Mouse (Mus musculus): ENCODE measurements around the gene Crip1.

Gene Crip1

DNA sequence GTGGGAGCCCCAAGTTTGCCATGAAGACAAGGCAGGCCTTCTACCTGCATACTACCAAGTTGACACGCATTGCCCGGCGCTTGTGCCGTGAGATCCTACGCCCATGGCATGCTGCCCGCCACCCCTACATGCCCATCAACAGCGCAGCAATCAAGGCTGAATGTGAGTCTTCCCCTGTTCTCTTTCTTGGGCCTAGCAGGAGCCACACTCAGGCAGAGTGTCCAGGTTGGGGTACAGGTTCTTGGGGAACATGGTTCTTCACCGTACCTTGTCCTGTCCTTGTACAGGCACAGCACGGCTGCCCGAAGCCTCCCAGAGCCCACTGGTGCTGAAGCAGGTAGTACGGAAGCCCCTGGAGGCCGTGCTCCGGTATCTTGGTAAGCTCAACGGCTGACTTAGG, 14.5 kb upstream of the Crip1 start:
- DNase-seq, result no peak

GRCm38 (mm10) chr12:113132567-113132966, 13.5 kb upstream of the Crip1 start:
- peak; percentile 97 for DNase-seq

- DNase-seq, result peak; percentile 41
Observed at GRCm38 (mm10) chr12:113133260-113133659, 12.9 kb upstream of the Crip1 start.

DNA sequence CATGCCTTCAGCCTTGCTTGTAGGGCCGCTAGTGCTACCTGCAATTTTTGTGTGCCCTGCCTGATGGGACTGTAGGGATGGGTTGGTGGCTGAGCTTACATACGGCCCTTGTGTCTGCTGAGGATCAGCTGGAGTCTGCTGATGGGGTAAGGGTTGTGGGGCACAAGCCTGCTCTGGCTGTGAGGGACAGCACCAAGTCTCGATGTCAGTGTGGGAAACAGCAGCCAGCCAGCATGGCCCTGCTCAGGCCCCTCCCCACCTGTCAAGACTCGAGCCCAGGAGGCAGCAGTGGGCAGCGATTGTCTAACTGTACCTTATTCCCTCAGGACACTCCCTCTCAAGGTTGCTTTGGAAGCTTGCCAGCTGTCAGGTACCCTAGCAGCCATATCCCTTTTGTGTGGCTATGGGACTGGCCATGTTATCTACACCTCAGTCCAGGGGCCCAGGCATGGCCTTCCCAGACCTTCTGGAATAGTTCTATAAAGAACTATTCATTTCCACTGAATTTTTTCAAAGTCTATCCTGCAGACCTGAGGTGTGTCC, 12.2 kb upstream of the Crip1 start:
- peak; percentile 38 for DNase-seq

GRCm38 (mm10) chr12:113134502-113134901, 11.6 kb upstream of the Crip1 start:
- no peak for DNase-seq

- no peak for DNase-seq
Observed at GRCm38 (mm10) chr12:113135401-113135800, 10.7 kb upstream of the Crip1 start.

- DNase-seq, result no peak
Observed at GRCm38 (mm10) chr12:113136492-113137020, 9.6 kb upstream of the Crip1 start.

- DNase-seq, result no peak
Observed at GRCm38 (mm10) chr12:113137260-113138213, 8.6 kb upstream of the Crip1 start.

GRCm38 (mm10) chr12:113138291-113138690, 7.8 kb upstream of the Crip1 start:
- no peak for DNase-seq

GRCm38 (mm10) chr12:113138901-113139864, 6.9 kb upstream of the Crip1 start:
- DNase-seq, result peak; percentile 89

DNA sequence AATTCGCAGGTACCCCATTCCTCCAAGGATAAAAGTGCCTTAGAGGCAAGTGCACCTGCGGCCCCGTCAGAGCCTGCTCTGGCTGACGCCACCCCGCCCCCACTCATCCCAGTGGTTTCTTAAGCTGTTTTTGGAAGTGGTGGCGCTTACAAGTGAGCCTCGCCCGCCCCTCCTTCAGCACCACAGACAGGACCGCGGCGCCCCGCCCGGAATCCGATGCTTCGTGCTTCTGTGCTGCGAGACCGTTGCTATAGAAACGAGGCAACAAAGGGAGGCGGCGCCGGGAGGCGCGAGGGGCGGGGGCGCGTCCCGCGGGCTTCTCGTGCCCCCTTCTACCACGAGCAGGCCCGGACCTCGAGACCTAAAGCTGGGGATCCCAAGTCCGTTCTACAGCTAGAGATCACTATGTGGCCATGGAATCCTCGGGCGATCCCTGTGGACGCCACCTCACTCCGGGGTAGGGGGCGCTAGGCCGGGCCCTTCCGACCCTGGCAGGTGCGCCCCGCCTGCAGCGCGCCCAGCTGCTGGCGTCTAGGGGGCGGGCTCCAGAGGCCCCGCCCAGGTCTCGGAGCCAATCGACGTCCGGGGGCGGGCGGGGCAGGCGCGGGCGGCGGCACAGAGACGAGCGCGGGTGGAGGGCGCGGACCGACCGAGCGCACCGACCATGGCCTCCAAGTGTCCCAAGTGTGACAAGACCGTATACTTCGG, 6.1 kb upstream of the Crip1 start, which contains the start of gene Crip2:
TSS of gene Crip2 (plus strand) at position 329 of the 708 bp plus-strand sequence.
- peak; percentile 98 for DNase-seq

DNA sequence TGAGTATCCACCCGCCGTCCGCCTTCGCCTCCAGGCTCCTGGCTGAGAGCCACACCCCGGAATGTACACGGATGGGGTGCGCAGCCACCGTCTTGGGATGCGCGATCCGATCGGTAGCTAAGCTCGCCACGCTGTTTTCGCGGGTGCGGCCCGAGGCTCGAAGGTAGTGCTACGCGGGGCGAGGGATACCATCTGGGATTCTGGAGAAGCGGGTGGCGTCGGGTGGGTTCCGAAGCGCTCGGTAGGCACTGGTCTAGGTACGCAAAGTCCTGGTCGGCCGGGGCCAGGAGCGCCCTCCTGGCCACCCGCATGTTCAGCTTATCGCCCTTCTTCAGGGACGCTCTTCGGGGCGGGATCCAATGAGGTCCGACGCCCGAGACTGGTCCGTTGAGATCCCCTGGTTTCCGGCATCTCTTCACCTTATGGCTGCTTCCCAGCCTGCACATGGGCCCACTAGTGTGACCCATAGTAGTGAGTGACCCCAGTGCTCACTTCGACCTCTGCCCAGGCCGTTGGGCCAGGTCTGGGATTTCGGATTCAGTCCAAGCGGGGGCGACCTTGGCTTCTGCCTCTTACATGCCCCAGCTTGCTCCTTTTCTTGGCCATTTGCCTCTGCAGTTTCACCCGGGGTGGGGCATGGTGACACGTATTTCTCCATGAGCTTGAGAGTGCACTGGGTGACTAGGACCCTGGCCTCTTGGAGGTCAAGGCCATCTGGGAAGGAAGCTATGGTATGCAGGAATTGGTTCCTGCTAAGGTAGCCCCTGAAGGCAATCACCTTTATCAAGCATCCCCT, 5.3 kb upstream of the Crip1 start:
- DNase-seq, result peak; percentile 68

DNA sequence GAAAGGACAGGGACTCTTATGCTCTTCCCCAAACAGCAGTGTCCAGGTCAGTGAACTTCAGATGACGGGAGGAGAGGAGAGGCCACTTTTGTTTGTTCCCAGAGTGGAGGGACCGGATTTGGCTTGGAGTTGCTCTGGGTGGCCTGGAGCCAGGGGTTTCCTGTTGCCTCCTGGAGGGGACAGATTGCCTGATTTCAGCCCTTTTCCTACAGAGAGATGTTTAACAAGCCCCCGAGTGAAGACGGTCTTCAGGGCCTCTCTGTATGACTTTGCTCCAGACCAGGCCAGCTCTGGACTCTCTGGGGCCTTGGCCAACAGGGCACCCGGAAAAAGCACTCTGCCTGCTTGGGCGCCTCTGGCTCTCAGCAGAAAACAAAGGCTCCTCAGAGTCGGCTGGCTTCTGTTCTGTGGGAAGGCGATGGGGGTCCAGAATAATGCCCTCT, 4.6 kb upstream of the Crip1 start:
- peak; percentile 81 for DNase-seq

- peak; percentile 96 for DNase-seq
Observed at GRCm38 (mm10) chr12:113142021-113142975, 3.8 kb upstream of the Crip1 start.

- DNase-seq, result peak; percentile 70
Observed at GRCm38 (mm10) chr12:113143164-113143563, 3.0 kb upstream of the Crip1 start.

GRCm38 (mm10) chr12:113144001-113144756, 1.9 kb upstream of the Crip1 start:
- DNase-seq, result peak; percentile 76

DNA sequence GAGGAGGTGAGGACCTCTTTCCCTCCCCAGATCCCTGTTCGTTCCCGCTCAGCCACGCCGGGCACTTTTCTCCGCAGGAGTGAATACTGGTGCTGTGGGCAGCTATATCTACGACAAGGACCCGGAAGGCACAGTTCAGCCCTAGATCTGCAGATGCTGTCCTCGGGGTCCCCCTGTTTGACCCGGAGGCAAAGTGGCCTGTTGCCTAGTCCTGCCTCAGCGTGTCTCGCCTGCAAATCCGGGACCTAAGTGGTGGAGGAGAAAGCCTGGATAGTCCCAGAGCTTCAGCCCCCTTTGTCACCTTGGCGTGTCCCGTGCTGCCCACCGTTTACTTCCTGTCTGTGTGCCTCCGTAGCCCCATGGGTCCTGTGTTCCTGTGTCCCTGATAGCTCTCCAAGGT, 1.2 kb upstream of the Crip1 start:
- DNase-seq, result no peak

DNA sequence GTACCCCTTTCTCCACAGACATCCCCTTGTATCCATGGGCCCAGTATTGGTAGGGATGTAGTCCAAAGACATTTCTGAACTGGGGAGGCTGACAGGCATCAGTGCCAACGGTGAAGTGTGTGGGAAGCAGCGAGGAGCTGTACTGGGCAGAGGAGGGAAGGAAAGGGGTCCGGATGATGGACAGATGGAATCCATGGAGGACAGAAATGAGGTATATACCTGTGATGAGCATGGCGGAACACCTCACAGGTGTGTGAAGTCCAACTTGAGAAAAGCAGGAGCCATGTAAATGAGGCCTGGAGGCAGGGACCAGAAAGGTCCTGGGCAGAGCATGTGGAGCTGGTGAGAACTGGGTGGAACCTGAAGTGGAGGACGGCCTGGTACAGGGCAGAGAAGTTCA, 525 bp upstream of the Crip1 start:
- DNase-seq, result no peak

GRCm38 (mm10) chr12:113147481-113147880, 1.4 kb downstream of the Crip1 start:
- peak; percentile 48 for DNase-seq
